19 mouse cellular contexts compared by ENCODE assay signal in genomic region chr2:154595775-154596174, GRCm38 (mm10). TPM values are rescaled to one million over a fixed set of nuclear protein-coding genes. Genes with fewer than 3 reads are reported as not detected.
DNase-seq lines count a peak whose midpoint lies in the region; ATAC-seq lines count a peak whose summit lies in the region.
"Had no signal": no experiment of that assay in that cellular context is flagged by ENCODE, and none has a peak within 500 bp of the region (broad histone marks: within the 10 kb centered on the region; RNA-seq: fewer than 3 reads in every experiment).

No protein-coding gene starts in this region.

- H3K4me1 ChIP-seq in heart, embryonic 11.5 days (ENCODE audit: control insufficient read depth, insufficient read depth, low read length), result no peaks in the 10 kb centered on the region
- H3K4me1 ChIP-seq in midbrain, embryonic 14.5 days (ENCODE audit: control insufficient read depth, insufficient read depth, low read length), result no peaks in the 10 kb centered on the region
- no peaks in the 10 kb centered on the region for H3K4me1 ChIP-seq in midbrain, embryonic 15.5 days
- H3K4me1 ChIP-seq: forebrain, embryonic 13.5 days; limb, embryonic 13.5 days; neural tube, embryonic 13.5 days had no signal

- WGBS in heart, embryonic 11.5 days (ENCODE audit: insufficient replicate concordance), result 74% methylated on average over 5 of the region's 5 CpGs
- 79% methylated on average over 5 of the region's 5 CpGs for WGBS in midbrain, embryonic 14.5 days
- 89% methylated on average over 5 of the region's 5 CpGs for WGBS in midbrain, embryonic 15.5 days

- no peak overlapping the region for H3K9ac ChIP-seq in heart, embryonic 11.5 days (ENCODE audit: low read depth, low read length)
- H3K9ac ChIP-seq in midbrain, embryonic 14.5 days (replicated peaks; ENCODE audit: low read length), result no peak overlapping the region
- H3K9ac ChIP-seq in midbrain, embryonic 15.5 days, result no peak overlapping the region
- H3K9ac ChIP-seq: forebrain, embryonic 13.5 days; heart, embryonic 13.5 days; limb, embryonic 13.5 days; liver, embryonic 15.5 days; neural tube, embryonic 13.5 days had no signal

- H3K36me3 ChIP-seq in heart, embryonic 11.5 days (ENCODE audit: control insufficient read depth, insufficient read depth, low read length), result no peaks in the 10 kb centered on the region
- no peaks in the 10 kb centered on the region for H3K36me3 ChIP-seq in midbrain, embryonic 14.5 days (ENCODE audit: control insufficient read depth, insufficient read depth, low read length)
- H3K36me3 ChIP-seq in midbrain, embryonic 15.5 days (replicated peaks), result no peaks in the 10 kb centered on the region

- no peak overlapping the region for H3K4me2 ChIP-seq in heart, embryonic 11.5 days
- H3K4me2 ChIP-seq in midbrain, embryonic 14.5 days (ENCODE audit: low read length), result no peak overlapping the region
- H3K4me2 ChIP-seq in midbrain, embryonic 15.5 days, result no peak overlapping the region
- H3K4me2 ChIP-seq: forebrain, embryonic 13.5 days; heart, embryonic 13.5 days; limb, embryonic 13.5 days; liver, embryonic 15.5 days; neural tube, embryonic 13.5 days had no signal

- no peak overlapping the region for H3K27ac ChIP-seq in heart, embryonic 11.5 days (ENCODE audit: low read depth, low read length)
- no peak overlapping the region for H3K27ac ChIP-seq in midbrain, embryonic 14.5 days (replicated peaks; ENCODE audit: low read depth, low read length)
- H3K27ac ChIP-seq in midbrain, embryonic 15.5 days, result no peak overlapping the region
- H3K27ac ChIP-seq: forebrain, embryonic 13.5 days; heart, embryonic 13.5 days; limb, embryonic 13.5 days; liver, embryonic 15.5 days; neural tube, embryonic 13.5 days had no signal

- ATAC-seq in heart, embryonic 11.5 days (replicated peaks; ENCODE audit: insufficient number of reproducible peaks, low FRiP score, low TSS enrichment), result no peak
- no peak for ATAC-seq in midbrain, embryonic 14.5 days (ENCODE audit: low FRiP score, low TSS enrichment)
- ATAC-seq in midbrain, embryonic 15.5 days (replicated peaks), result no peak
- ATAC-seq: forebrain, embryonic 13.5 days; lung, postnatal 0 days had no signal

- H3K4me3 ChIP-seq in heart, embryonic 11.5 days (ENCODE audit: low read depth, low read length), result no peak overlapping the region
- H3K4me3 ChIP-seq in midbrain, embryonic 14.5 days (replicated peaks; ENCODE audit: low read depth, low read length), result no peak overlapping the region
- no peak overlapping the region for H3K4me3 ChIP-seq in midbrain, embryonic 15.5 days
- H3K4me3 ChIP-seq: forebrain, embryonic 13.5 days; heart, embryonic 13.5 days; limb, embryonic 13.5 days; liver, embryonic 15.5 days; neural tube, embryonic 13.5 days had no signal

- no peaks in the 10 kb centered on the region for H3K27me3 ChIP-seq in heart, embryonic 11.5 days (ENCODE audit: control insufficient read depth, insufficient read depth, low read length)
- no peaks in the 10 kb centered on the region for H3K27me3 ChIP-seq in midbrain, embryonic 14.5 days (ENCODE audit: control insufficient read depth, insufficient read depth, low read length)
- H3K27me3 ChIP-seq in midbrain, embryonic 15.5 days (replicated peaks), result no peaks in the 10 kb centered on the region
- H3K27me3 ChIP-seq: forebrain, embryonic 13.5 days; heart, embryonic 13.5 days; limb, embryonic 13.5 days; liver, embryonic 15.5 days; neural tube, embryonic 13.5 days had no signal

- H3K9me3 ChIP-seq in heart, embryonic 11.5 days (replicated peaks; ENCODE audit: control insufficient read depth, low read length), result 0 out of 2 replicates have a peak, but pooled peaks cover 3% of the 10 kb centered on the region
- H3K9me3 ChIP-seq in midbrain, embryonic 14.5 days (ENCODE audit: control insufficient read depth, low read length), result no peaks in the 10 kb centered on the region
- H3K9me3 ChIP-seq in midbrain, embryonic 15.5 days, result no peaks in the 10 kb centered on the region
- H3K9me3 ChIP-seq: heart, embryonic 13.5 days; limb, embryonic 13.5 days; liver, embryonic 15.5 days; neural tube, embryonic 13.5 days had no signal

- DNase-seq in adrenal gland, postnatal 25 days, result peak; percentile 27
- no peak for DNase-seq in adrenal gland, adult 18-20 months (ENCODE audit: low spot score in 2 of 2)
- DNase-seq in heart, postnatal 4 days, result peak; percentile 40
- peak; percentile 14 for DNase-seq in midbrain, embryonic 14.5 days
- DNase-seq in ovary, adult 18-20 months (ENCODE audit: low spot score), result no peak
- DNase-seq: cerebellum, adult 9-10 months; gastrocnemius, postnatal 36 days; thymus, postnatal 25 days had no signal

RNA-seq across cellular contexts. Expression of gene Pxmp4, which starts 7.7 kb away (rescaled TPM):
- total RNA-seq in adrenal gland, postnatal 25 days (2021), result 32.7 and 34.3 TPM in 2 replicates
- 10 to 100 TPM; 30.1 to 33.9 TPM for total RNA-seq in adrenal gland, adult 18-20 months (2021)
- total RNA-seq in heart, postnatal 4 days (2021), result 10 to 100 TPM; 14.5 to 20.4 TPM
- polyA plus RNA-seq in heart, embryonic 11.5 days (2014; fragmentation: Nextera tagmentation; extraction: Ambion mirVana), result 21.4 and 23.5 TPM in 2 replicates
- 14.2 and 15.0 TPM in 2 replicates for polyA plus RNA-seq in midbrain, embryonic 14.5 days (2014; fragmentation: Nextera tagmentation; extraction: Ambion mirVana)
- polyA plus RNA-seq in midbrain, embryonic 15.5 days (2015; fragmentation: Nextera tagmentation; extraction: Ambion mirVana), result 15.7 and 15.9 TPM in 2 replicates

RNA-seq across cellular contexts. Expression of gene Zfp341, which starts 17.3 kb away (rescaled TPM):
- 3.3 and 3.6 TPM in 2 replicates for total RNA-seq in adrenal gland, postnatal 25 days (2021)
- 1 to 10 TPM; 3.8 TPM for total RNA-seq in adrenal gland, adult 18-20 months (2021)
- total RNA-seq in heart, postnatal 4 days (2021), result 1 to 10 TPM; 2.4 TPM
- polyA plus RNA-seq in heart, embryonic 11.5 days (2014; fragmentation: Nextera tagmentation; extraction: Ambion mirVana), result 0.77 and 0.93 TPM in 2 replicates
- 2.2 and 2.6 TPM in 2 replicates for polyA plus RNA-seq in midbrain, embryonic 14.5 days (2014; fragmentation: Nextera tagmentation; extraction: Ambion mirVana)
- polyA plus RNA-seq in midbrain, embryonic 15.5 days (2015; fragmentation: Nextera tagmentation; extraction: Ambion mirVana), result 2.6 and 3.1 TPM in 2 replicates

RNA-seq across cellular contexts. Expression of gene 4930519P11Rik, which starts 17.5 kb away (rescaled TPM):
- total RNA-seq in adrenal gland, postnatal 25 days (2021), result 1.2 TPM in 1 of 2 replicates, not detected in the other
- total RNA-seq in adrenal gland, adult 18-20 months (2021), result not detected
- not detected for total RNA-seq in heart, postnatal 4 days (2021)
- polyA plus RNA-seq in heart, embryonic 11.5 days (2014; fragmentation: Nextera tagmentation; extraction: Ambion mirVana), result 0.72 TPM in 1 of 2 replicates, not detected in the other
- polyA plus RNA-seq in midbrain, embryonic 14.5 days (2014; fragmentation: Nextera tagmentation; extraction: Ambion mirVana), result 0.50 and 1.6 TPM in 2 replicates
- polyA plus RNA-seq in midbrain, embryonic 15.5 days (2015; fragmentation: Nextera tagmentation; extraction: Ambion mirVana), result 0.50 and 0.78 TPM in 2 replicates
- total RNA-seq: gastrocnemius, postnatal 36 days; hematopoietic stem cell, adult 5-6 weeks; left cerebral cortex, adult 18-20 months; monocyte, adult 5-6 weeks had no signal
- polyA plus RNA-seq: heart, embryonic 13.5 days; liver, embryonic 15.5 days had no signal

RNA-seq across cellular contexts. Expression of gene E2f1, which starts 26.1 kb away (rescaled TPM):
- total RNA-seq in adrenal gland, postnatal 25 days (2021), result 11.2 and 13.2 TPM in 2 replicates
- total RNA-seq in adrenal gland, adult 18-20 months (2021), result 1 to 10 TPM; 7.5 to 8.9 TPM
- total RNA-seq in heart, postnatal 4 days (2021), result 10 to 100 TPM; 32.3 to 35.6 TPM
- polyA plus RNA-seq in heart, embryonic 11.5 days (2014; fragmentation: Nextera tagmentation; extraction: Ambion mirVana), result 6.5 and 7.8 TPM in 2 replicates
- polyA plus RNA-seq in midbrain, embryonic 14.5 days (2014; fragmentation: Nextera tagmentation; extraction: Ambion mirVana), result 3.1 and 3.2 TPM in 2 replicates
- 5.4 and 7.1 TPM in 2 replicates for polyA plus RNA-seq in midbrain, embryonic 15.5 days (2015; fragmentation: Nextera tagmentation; extraction: Ambion mirVana)

RNA-seq across cellular contexts. Expression of gene Necab3, which starts 37.1 kb away (rescaled TPM):
- 2.0 and 2.1 TPM in 2 replicates for total RNA-seq in adrenal gland, postnatal 25 days (2021)
- total RNA-seq in adrenal gland, adult 18-20 months (2021), result 1 to 10 TPM in 1 of 2 experiments, under 1 TPM in 1; 0.86 to 1.6 TPM
- total RNA-seq in heart, postnatal 4 days (2021), result 1 to 10 TPM in 1 of 2 experiments, under 1 TPM in 1; 0.81 to 1.8 TPM
- 1.2 and 1.4 TPM in 2 replicates for polyA plus RNA-seq in heart, embryonic 11.5 days (2014; fragmentation: Nextera tagmentation; extraction: Ambion mirVana)
- 15.1 and 16.0 TPM in 2 replicates for polyA plus RNA-seq in midbrain, embryonic 14.5 days (2014; fragmentation: Nextera tagmentation; extraction: Ambion mirVana)
- polyA plus RNA-seq in midbrain, embryonic 15.5 days (2015; fragmentation: Nextera tagmentation; extraction: Ambion mirVana), result 15.4 and 18.0 TPM in 2 replicates
- total RNA-seq: monocyte, adult 5-6 weeks had no signal

Comparison
In these comparisons a context has a peak if more than half of its experiments do, and no peak if none do; other contexts are left out.
1. DNase-seq: peak in adrenal gland, postnatal 25 days (single experiment), heart, postnatal 4 days (single experiment) and midbrain, embryonic 14.5 days (single experiment); none in adrenal gland, adult 18-20 months (0 of 2) and ovary, adult 18-20 months (single experiment).